Mouse (Mus musculus): ENCODE measurements around the gene Asl. TPM values are rescaled to one million over a fixed set of nuclear protein-coding genes. Genes with fewer than 3 reads are reported as not detected.

Gene Asl
- total and polyA plus RNA-seq, 3 experiments: 3.2 to 5.9 (median 4.6) TPM

DNA sequence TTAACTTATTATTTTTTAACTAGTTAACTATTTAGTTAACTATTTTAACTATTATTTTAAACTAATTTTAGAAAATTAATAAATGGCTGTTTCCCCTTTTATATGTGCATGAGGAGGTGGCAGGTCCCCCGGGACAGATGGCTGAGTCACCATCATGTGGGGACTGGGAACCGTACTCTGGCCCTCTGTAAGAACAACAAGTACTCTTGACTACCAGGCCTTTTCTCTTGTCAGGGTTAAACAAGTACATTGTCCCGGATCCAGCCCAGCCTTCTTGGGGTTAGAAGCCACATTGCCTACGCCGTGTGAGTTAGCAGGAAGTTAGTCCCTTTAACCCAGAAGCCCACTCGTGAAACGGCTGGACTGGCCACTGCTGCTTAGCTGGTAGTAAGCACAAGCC, 34.1 kb downstream of the Asl start:
- H3K27me3 ChIP-seq (ENCODE audit: control insufficient read depth, insufficient read depth, low read length): no peaks in the 10 kb centered on the region
- 79% methylated on average over 7 of the region's 7 CpGs for WGBS
- intact Hi-C loops (cut with DNase I): no loop called here
- no peak for TF ChIP-seq EP300 (IDR thresholded peaks at IDR 0.05; ENCODE audit: insufficient read depth, low read depth, low read length)
- no peak for TF ChIP-seq POLR2A (IDR thresholded peaks at IDR 0.05; ENCODE audit: insufficient read depth, low read depth, low read length)
- no peak for TF ChIP-seq CTCF (IDR thresholded peaks at IDR 0.05)
- H3K4me3 ChIP-seq: no peak overlapping the region
- DNase-seq: no peak
- no peak overlapping the region for H3K27ac ChIP-seq
- H3K4me1 ChIP-seq (ENCODE audit: control insufficient read depth, insufficient read depth, low read length): no peaks in the 10 kb centered on the region
- H3K9ac ChIP-seq (ENCODE audit: low read depth, low read length): no peak overlapping the region
- no peaks in the 10 kb centered on the region for H3K79me2 ChIP-seq (replicated peaks; ENCODE audit: control insufficient read depth, insufficient read depth, low read length)
- no peaks in the 10 kb centered on the region for H3K36me3 ChIP-seq (ENCODE audit: control insufficient read depth, insufficient read depth, low read length)

GRCm38 (mm10) chr5:129993374-129993773, 35.7 kb downstream of the Asl start:
- intact Hi-C loops (cut with DNase I): no loop called here
- Histone ChIP-seq H3K27ac (no peak overlapping the region), H3K27me3 (ENCODE audit: control insufficient read depth, insufficient read depth, low read length) (no peaks in the 10 kb centered on the region), H3K4me1 (ENCODE audit: control insufficient read depth, insufficient read depth, low read length) (no peaks in the 10 kb centered on the region), H3K36me3 (ENCODE audit: control insufficient read depth, insufficient read depth, low read length) (no peaks in the 10 kb centered on the region; the same call in 1 of the 2 replicates), H3K9ac (ENCODE audit: low read depth, low read length) (no peak overlapping the region), H3K79me2 (replicated peaks; ENCODE audit: control insufficient read depth, insufficient read depth, low read length) (no peaks in the 10 kb centered on the region), H3K4me3 (no peak overlapping the region)
- TF ChIP-seq POLR2A (IDR thresholded peaks at IDR 0.05; ENCODE audit: insufficient read depth, low read depth, low read length): no peak
- no peak for TF ChIP-seq EP300 (IDR thresholded peaks at IDR 0.05; ENCODE audit: insufficient read depth, low read depth, low read length)
- TF ChIP-seq CTCF (IDR thresholded peaks at IDR 0.05): no peak
- 91% methylated on average over 14 of the region's 14 CpGs for WGBS
- no peak for DNase-seq

GRCm38 (mm10) chr5:129991898-129992297, 37.1 kb downstream of the Asl start:
- Histone ChIP-seq H3K36me3 (ENCODE audit: control insufficient read depth, insufficient read depth, low read length) (no peaks in the 10 kb centered on the region; the same call in 1 of the 2 replicates), H3K27ac (no peak overlapping the region), H3K4me1 (ENCODE audit: control insufficient read depth, insufficient read depth, low read length) (no peaks in the 10 kb centered on the region), H3K4me3 (no peak overlapping the region), H3K79me2 (replicated peaks; ENCODE audit: control insufficient read depth, insufficient read depth, low read length) (no peaks in the 10 kb centered on the region), H3K27me3 (ENCODE audit: control insufficient read depth, insufficient read depth, low read length) (no peaks in the 10 kb centered on the region), H3K9ac (ENCODE audit: low read depth, low read length) (no peak overlapping the region)
- TF ChIP-seq EP300 (IDR thresholded peaks at IDR 0.05; ENCODE audit: insufficient read depth, low read depth, low read length) (no peak), CTCF (IDR thresholded peaks at IDR 0.05) (no peak), POLR2A (IDR thresholded peaks at IDR 0.05; ENCODE audit: insufficient read depth, low read depth, low read length) (no peak)
- no peak for DNase-seq
- intact Hi-C loops (cut with DNase I): no loop called here
- WGBS: 90% methylated on average over 5 of the region's 5 CpGs

DNA sequence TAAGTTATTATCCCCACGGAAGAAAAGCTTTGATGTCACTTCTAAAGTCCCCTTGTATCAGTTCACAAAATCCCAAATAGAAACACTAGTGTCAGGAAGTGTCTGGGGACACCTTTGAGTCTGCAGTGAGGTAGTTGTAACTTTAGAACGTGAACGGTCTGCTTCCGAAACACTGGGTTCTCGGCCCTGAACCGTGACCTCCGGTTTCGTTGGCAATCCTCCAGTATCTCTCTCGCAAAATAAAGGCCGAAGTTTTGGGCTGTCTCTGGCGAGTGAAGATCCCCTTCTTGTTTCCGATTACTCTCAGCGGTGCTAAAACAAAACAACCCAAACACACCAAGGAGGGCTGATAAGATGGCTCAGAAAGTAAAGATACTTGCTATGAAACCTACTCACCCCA, 39.7 kb downstream of the Asl start:
- H3K4me1 ChIP-seq (ENCODE audit: control insufficient read depth, insufficient read depth, low read length): no peaks in the 10 kb centered on the region
- H3K4me3 ChIP-seq: no peak overlapping the region
- no peaks in the 10 kb centered on the region for H3K27me3 ChIP-seq (ENCODE audit: control insufficient read depth, insufficient read depth, low read length)
- WGBS: 71% methylated on average over 13 of the region's 13 CpGs
- no peak for TF ChIP-seq POLR2A (IDR thresholded peaks at IDR 0.05; ENCODE audit: insufficient read depth, low read depth, low read length)
- TF ChIP-seq EP300 (IDR thresholded peaks at IDR 0.05; ENCODE audit: insufficient read depth, low read depth, low read length): no peak
- no peak for TF ChIP-seq CTCF (IDR thresholded peaks at IDR 0.05)
- H3K9ac ChIP-seq (ENCODE audit: low read depth, low read length): no peak overlapping the region
- no peaks in the 10 kb centered on the region; the same call in 1 of the 2 replicates for H3K36me3 ChIP-seq (ENCODE audit: control insufficient read depth, insufficient read depth, low read length)
- no peaks in the 10 kb centered on the region for H3K79me2 ChIP-seq (replicated peaks; ENCODE audit: control insufficient read depth, insufficient read depth, low read length)
- intact Hi-C loops (cut with DNase I): no loop called here
- DNase-seq: no peak
- H3K27ac ChIP-seq: no peak overlapping the region

GRCm38 (mm10) chr5:129980216-129980615, 48.8 kb downstream of the Asl start:
- Histone ChIP-seq H3K36me3 (ENCODE audit: control insufficient read depth, insufficient read depth, low read length) (no peaks in the 10 kb centered on the region), H3K27me3 (ENCODE audit: control insufficient read depth, insufficient read depth, low read length) (no peaks in the 10 kb centered on the region), H3K4me1 (ENCODE audit: control insufficient read depth, insufficient read depth, low read length) (no peaks in the 10 kb centered on the region; the same call in 1 of the 2 replicates), H3K79me2 (replicated peaks; ENCODE audit: control insufficient read depth, insufficient read depth, low read length) (no peaks in the 10 kb centered on the region), H3K4me3 (no peak overlapping the region), H3K9ac (ENCODE audit: low read depth, low read length) (no peak overlapping the region), H3K27ac (no peak overlapping the region)
- TF ChIP-seq POLR2A (IDR thresholded peaks at IDR 0.05; ENCODE audit: insufficient read depth, low read depth, low read length) (no peak), EP300 (IDR thresholded peaks at IDR 0.05; ENCODE audit: insufficient read depth, low read depth, low read length) (no peak), CTCF (IDR thresholded peaks at IDR 0.05) (no peak)
- DNase-seq: no peak
- intact Hi-C loops (cut with DNase I): no loop called here
- WGBS: 63% methylated on average over 3 of the region's 3 CpGs

- intact Hi-C loops (cut with DNase I): no loop called here
- no peak overlapping the region for H3K4me3 ChIP-seq
- no peaks in the 10 kb centered on the region; the same call in 1 of the 2 replicates for H3K79me2 ChIP-seq (replicated peaks; ENCODE audit: control insufficient read depth, insufficient read depth, low read length)
- H3K27ac ChIP-seq: no peak overlapping the region
- no peaks in the 10 kb centered on the region for H3K27me3 ChIP-seq (ENCODE audit: control insufficient read depth, insufficient read depth, low read length)
- no peak overlapping the region for H3K9ac ChIP-seq (ENCODE audit: low read depth, low read length)
- TF ChIP-seq CTCF (IDR thresholded peaks at IDR 0.05): no peak
- no peak for TF ChIP-seq POLR2A (IDR thresholded peaks at IDR 0.05; ENCODE audit: insufficient read depth, low read depth, low read length)
- 33% methylated on average over 5 of the region's 5 CpGs for WGBS
- H3K4me1 ChIP-seq (ENCODE audit: control insufficient read depth, insufficient read depth, low read length): no peaks in the 10 kb centered on the region; the same call in 1 of the 2 replicates
- no peaks in the 10 kb centered on the region for H3K36me3 ChIP-seq (ENCODE audit: control insufficient read depth, insufficient read depth, low read length)
- DNase-seq: no peak
These were observed 50.4 kb downstream of the Asl start for GRCm38 (mm10) chr5:129978608-129979007.

Measured in heart, adult 2 months (tissue).